In the genomic region with DNA sequence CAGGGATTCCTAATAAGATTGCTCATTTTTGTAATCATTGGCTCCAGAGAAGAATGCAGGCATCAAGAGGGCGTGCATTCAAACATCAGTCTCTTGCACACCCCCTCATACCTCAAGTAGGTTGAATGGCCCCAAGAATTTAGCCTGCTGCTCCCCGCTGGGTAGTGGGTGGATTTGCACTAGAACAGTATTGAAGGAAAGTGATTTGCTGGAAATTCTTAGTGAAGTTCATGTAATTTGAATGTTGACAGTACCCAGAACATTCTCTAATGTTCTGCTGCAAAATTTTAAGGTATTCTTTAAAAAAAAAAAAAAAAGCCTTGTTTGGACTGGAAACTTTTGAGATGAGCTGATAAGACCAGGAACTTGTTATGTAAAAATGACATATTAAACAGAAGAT, we compare ENCODE assay signal across 8 mouse cellular contexts. TPM values are rescaled to one million over a fixed set of nuclear protein-coding genes. Genes with fewer than 3 reads are reported as not detected.
DNase-seq lines count a peak whose midpoint lies in the region; ATAC-seq and TF ChIP-seq lines count a peak whose summit lies in the region.

No protein-coding gene starts in this region.

- 45% methylated on average over 2 of the region's 2 CpGs for WGBS in heart, embryonic 15.5 days
- 19% methylated on average over 2 of the region's 2 CpGs for WGBS in forebrain, postnatal 0 days
- 46% methylated on average over 2 of the region's 2 CpGs for WGBS in midbrain, embryonic 11.5 days

- no peaks in the 10 kb centered on the region for H3K27me3 ChIP-seq in heart, embryonic 15.5 days
- H3K27me3 ChIP-seq in forebrain, postnatal 0 days (ENCODE audit: insufficient read depth, low read length), result no peaks in the 10 kb centered on the region
- no peaks in the 10 kb centered on the region for H3K27me3 ChIP-seq in midbrain, embryonic 11.5 days (ENCODE audit: control insufficient read depth, insufficient read depth, low read length)

- no peaks in the 10 kb centered on the region for H3K9me3 ChIP-seq in heart, embryonic 15.5 days (replicated peaks)
- H3K9me3 ChIP-seq in forebrain, postnatal 0 days (ENCODE audit: low read length), result no peaks in the 10 kb centered on the region
- no peaks in the 10 kb centered on the region for H3K9me3 ChIP-seq in midbrain, embryonic 11.5 days (ENCODE audit: control insufficient read depth, low read length)

- TF ChIP-seq CTCF in forebrain, postnatal 0 days (IDR thresholded peaks at IDR 0.05; ENCODE audit: low read depth), result no peak

- no peak for DNase-seq in heart, adult 9 months (ENCODE audit: low spot score in 2 of 2)
- DNase-seq in ES-CJ7 (ENCODE audit: low read depth, low spot score), result peak; percentile 21
- no peak for DNase-seq in forebrain, postnatal 0 days
- no peak for DNase-seq in midbrain, embryonic 11.5 days (ENCODE audit: low spot score, missing footprints)
- no peak for DNase-seq in cerebellum, postnatal 4 days (ENCODE audit: low spot score in 2 of 2)
- DNase-seq in cerebellum, adult 11-12 months, result no peak

- H3K4me3 ChIP-seq in heart, embryonic 15.5 days, result peak overlapping the region; percentile 99
- peak overlapping the region; percentile 83 for H3K4me3 ChIP-seq in forebrain, postnatal 0 days (ENCODE audit: low read depth, low read length)
- H3K4me3 ChIP-seq in midbrain, embryonic 11.5 days (ENCODE audit: low read depth, low read length), result peak overlapping the region; percentile 80

- peak overlapping the region; percentile 76 for H3K4me2 ChIP-seq in heart, embryonic 15.5 days
- H3K4me2 ChIP-seq in forebrain, postnatal 0 days (ENCODE audit: low read depth), result peak overlapping the region; percentile 81
- peak overlapping the region; percentile 94 for H3K4me2 ChIP-seq in midbrain, embryonic 11.5 days

- peak overlapping the region; percentile 88 for H3K9ac ChIP-seq in heart, embryonic 15.5 days
- no peak overlapping the region for H3K9ac ChIP-seq in forebrain, postnatal 0 days
- H3K9ac ChIP-seq in midbrain, embryonic 11.5 days (ENCODE audit: low read length), result no peak overlapping the region

- H3K36me3 ChIP-seq in heart, embryonic 15.5 days, result no peaks in the 10 kb centered on the region
- no peaks in the 10 kb centered on the region for H3K36me3 ChIP-seq in forebrain, postnatal 0 days (ENCODE audit: insufficient read depth)
- no peaks in the 10 kb centered on the region for H3K36me3 ChIP-seq in midbrain, embryonic 11.5 days (ENCODE audit: control insufficient read depth, insufficient read depth, low read length)

- peaks cover 9% of the 10 kb centered on the region for H3K4me1 ChIP-seq in heart, embryonic 15.5 days (replicated peaks)
- 0 out of 2 replicates have a peak, but pooled peaks cover 3% of the 10 kb centered on the region for H3K4me1 ChIP-seq in forebrain, postnatal 0 days (ENCODE audit: insufficient read depth)
- H3K4me1 ChIP-seq in midbrain, embryonic 11.5 days (ENCODE audit: control insufficient read depth, insufficient read depth, low read length), result peaks cover 11% of the 10 kb centered on the region

- H3K27ac ChIP-seq in heart, embryonic 15.5 days, result no peak overlapping the region
- H3K27ac ChIP-seq in forebrain, postnatal 0 days (ENCODE audit: low read depth, low read length), result no peak overlapping the region
- H3K27ac ChIP-seq in midbrain, embryonic 11.5 days (ENCODE audit: low read depth, low read length), result no peak overlapping the region

- ATAC-seq in heart, embryonic 15.5 days (replicated peaks; ENCODE audit: insufficient number of reproducible peaks, insufficient read depth, low FRiP score, low read depth), result no peak
- ATAC-seq in forebrain, postnatal 0 days, result no peak
- no peak for ATAC-seq in midbrain, embryonic 11.5 days (ENCODE audit: low FRiP score)
- ATAC-seq in inflammation-experienced regulatory T-cells, adult 6 months, result no peak

RNA-seq across cellular contexts. Expression of a gene that starts 1.2 kb away (rescaled TPM):
- polyA plus RNA-seq in heart, embryonic 15.5 days (2015; fragmentation: Nextera tagmentation; extraction: Ambion mirVana), result 10.1 and 11.9 TPM in 2 replicates
- 18.1 and 22.7 TPM in 2 replicates for total RNA-seq in forebrain, postnatal 0 days (2014; rRNA removed)
- 6.5 and 10.6 TPM in 2 replicates for polyA plus RNA-seq in forebrain, postnatal 0 days (2015; fragmentation: Nextera tagmentation; extraction: Ambion mirVana)
- polyA plus RNA-seq in midbrain, embryonic 11.5 days (2014; fragmentation: Nextera tagmentation; extraction: Ambion mirVana), result 13.5 and 14.4 TPM in 2 replicates
- polyA plus RNA-seq in inflammation-experienced regulatory T-cells, adult 6 months (2017; shearing (Covaris generic)), result 10 to 100 TPM; 88.9 to 92.6 (median 90.9) TPM

RNA-seq across cellular contexts. Expression of a gene that starts 50.9 kb away (rescaled TPM):
- polyA plus RNA-seq in heart, embryonic 15.5 days (2015; fragmentation: Nextera tagmentation; extraction: Ambion mirVana), result 0.06 and 0.15 TPM in 2 replicates
- 0.38 and 0.76 TPM in 2 replicates for total RNA-seq in forebrain, postnatal 0 days (2014; rRNA removed)
- 0.05 and 0.06 TPM in 2 replicates for polyA plus RNA-seq in forebrain, postnatal 0 days (2015; fragmentation: Nextera tagmentation; extraction: Ambion mirVana)
- polyA plus RNA-seq in midbrain, embryonic 11.5 days (2014; fragmentation: Nextera tagmentation; extraction: Ambion mirVana), result 0.04 and 0.14 TPM in 2 replicates
- polyA plus RNA-seq in inflammation-experienced regulatory T-cells, adult 6 months (2017; shearing (Covaris generic)), result 1 to 10 TPM; 2.4 to 4.3 (median 3.8) TPM
